In the genomic region with DNA sequence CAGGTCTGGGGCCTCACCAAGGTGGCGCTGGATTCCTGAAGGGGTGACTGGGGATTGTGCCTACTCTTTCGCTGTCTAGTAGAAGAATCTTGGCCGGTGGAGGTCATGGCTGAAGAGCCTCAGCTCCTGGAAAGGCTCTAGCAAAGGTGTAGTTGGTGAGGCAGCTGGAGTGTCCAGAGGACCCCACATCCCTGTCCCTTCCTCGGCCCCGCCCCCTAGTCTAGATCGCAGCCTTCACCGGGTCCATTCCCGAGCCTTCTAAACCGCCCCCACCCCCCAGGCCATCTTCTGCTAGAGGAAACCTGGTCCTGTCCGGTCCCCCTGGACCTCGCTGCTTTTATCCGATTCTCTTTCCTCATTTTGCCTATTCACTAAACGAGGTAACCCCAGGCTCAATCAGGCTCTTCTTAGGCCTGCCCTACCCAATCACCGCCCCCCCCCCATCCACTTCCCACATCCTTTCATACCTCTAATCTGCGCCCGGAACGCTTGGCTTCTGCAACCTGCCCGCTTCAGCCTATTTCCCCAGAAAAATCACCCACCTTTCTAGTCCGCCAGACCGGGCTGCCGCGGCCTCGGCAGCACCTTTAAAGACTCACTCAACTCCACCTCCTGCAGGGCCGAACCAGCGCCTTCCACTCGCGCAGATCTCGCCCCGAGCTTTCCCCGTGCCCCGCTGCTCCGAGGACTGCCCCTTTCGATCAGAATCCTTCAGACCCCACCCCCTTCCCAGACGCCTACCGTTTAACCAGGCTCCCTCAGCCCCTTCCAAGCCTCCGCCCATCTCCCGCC, we compare ENCODE assay signal across 8 mouse cellular contexts. TPM values are rescaled to one million over a fixed set of nuclear protein-coding genes. Genes with fewer than 3 reads are reported as not detected.
DNase-seq lines count a peak whose midpoint lies in the region; ATAC-seq and TF ChIP-seq lines count a peak whose summit lies in the region.

TSS of gene Hdac6 (minus strand) at position 782 of the 792 bp plus-strand sequence.

- H3K4me2 ChIP-seq in embryonic facial prominence, embryonic 13.5 days: peak within 1 kb of the TSS; percentile 59
- peak within 1 kb of the TSS; percentile 60 for H3K4me2 ChIP-seq in midbrain, embryonic 16.5 days (ENCODE audit: low read length)

- ATAC-seq in G1E (ENCODE audit: extremely low read depth, insufficient number of reproducible peaks, low FRiP score, poor library complexity, severe bottlenecking): no peak; the same call in 1 of the 2 replicates
- peak; percentile 4; the same call in 1 of the 2 replicates for ATAC-seq in embryonic facial prominence, embryonic 13.5 days (ENCODE audit: insufficient number of reproducible peaks, insufficient read depth, low FRiP score, low TSS enrichment, low read depth)
- ATAC-seq in hematopoietic stem cell, adult 5-6 weeks (replicated peaks in 1 of 2; ENCODE audit: insufficient read depth in 1 of 2, low FRiP score in 2 of 2, low TSS enrichment in 1 of 2, low read depth in 1 of 2, poor library complexity in 2 of 2, severe bottlenecking in 2 of 2): no peak
- peak; percentile 61 for ATAC-seq in midbrain, embryonic 16.5 days

- H3K27me3 ChIP-seq in G1E (ENCODE audit: insufficient read depth, low read length): no peaks in the 10 kb centered on the region
- H3K27me3 ChIP-seq in embryonic facial prominence, embryonic 13.5 days: no peaks in the 10 kb centered on the region
- no peaks in the 10 kb centered on the region for H3K27me3 ChIP-seq in midbrain, embryonic 16.5 days (ENCODE audit: control insufficient read depth, insufficient read depth, low read depth, low read length)

- H3K36me3 ChIP-seq in G1E (replicated peaks): peaks cover 6% of the 10 kb centered on the region
- H3K36me3 ChIP-seq in embryonic facial prominence, embryonic 13.5 days: peaks cover 3% of the 10 kb centered on the region; the same call in 1 of the 2 replicates
- H3K36me3 ChIP-seq in midbrain, embryonic 16.5 days (ENCODE audit: control insufficient read depth, insufficient read depth, low read length): no peaks in the 10 kb centered on the region

- WGBS in embryonic facial prominence, embryonic 13.5 days: 24% methylated on average over 36 of the region's 37 CpGs
- 20% methylated on average over 36 of the region's 37 CpGs for WGBS in midbrain, embryonic 16.5 days

- DNase-seq in embryo, embryonic 10 days (ENCODE audit: low spot score): peak; percentile 11
- DNase-seq in embryo, embryonic 10.5 days (ENCODE audit: low spot score): no peak
- DNase-seq in G1E (ENCODE audit: low spot score): no peak
- DNase-seq in layer of hippocampus, postnatal 14 days (ENCODE audit: low spot score in 2 of 2): no peak
- no peak for DNase-seq in spleen, postnatal 14 days (ENCODE audit: low spot score in 2 of 2)

- TF ChIP-seq CTCF in G1E (IDR thresholded peaks at IDR 0.05; ENCODE audit: low read depth, low read length): no peak

- peak within 1 kb of the TSS; percentile 72 for H3K27ac ChIP-seq in embryonic facial prominence, embryonic 13.5 days
- peak within 1 kb of the TSS; percentile 77 for H3K27ac ChIP-seq in midbrain, embryonic 16.5 days (ENCODE audit: low read length)

- H3K9me3 ChIP-seq in G1E (replicated peaks): no peaks in the 10 kb centered on the region
- no peaks in the 10 kb centered on the region for H3K9me3 ChIP-seq in embryonic facial prominence, embryonic 13.5 days
- H3K9me3 ChIP-seq in midbrain, embryonic 16.5 days (replicated peaks; ENCODE audit: control insufficient read depth, low read length, poor library complexity, severe bottlenecking): no peaks in the 10 kb centered on the region

- H3K9ac ChIP-seq in embryonic facial prominence, embryonic 13.5 days: peak within 1 kb of the TSS; percentile 65
- peak within 1 kb of the TSS; percentile 65 for H3K9ac ChIP-seq in midbrain, embryonic 16.5 days (ENCODE audit: low read depth, low read length)

- peaks cover 14% of the 10 kb centered on the region for H3K4me1 ChIP-seq in G1E (ENCODE audit: insufficient read depth, low read depth, low read length)
- no peaks in the 10 kb centered on the region for H3K4me1 ChIP-seq in embryonic facial prominence, embryonic 13.5 days
- peaks cover 6% of the 10 kb centered on the region; the same call in 1 of the 2 replicates for H3K4me1 ChIP-seq in midbrain, embryonic 16.5 days (ENCODE audit: control insufficient read depth, insufficient read depth, low read length)

- H3K4me3 ChIP-seq in G1E (ENCODE audit: low read depth, low read length): peak within 1 kb of the TSS; percentile 70
- H3K4me3 ChIP-seq in embryonic facial prominence, embryonic 13.5 days: peak within 1 kb of the TSS; percentile 50
- H3K4me3 ChIP-seq in midbrain, embryonic 16.5 days (ENCODE audit: low read depth, low read length): peak within 1 kb of the TSS; percentile 51

RNA-seq across cellular contexts. Expression of gene Hdac6, which starts in this region (rescaled TPM):
- 14.5 and 17.2 TPM in 2 replicates for total RNA-seq in G1E (2014; fragmentation: Nextera tagmentation)
- total RNA-seq in G1E (2017): 5.5 and 8.9 TPM in 2 replicates
- 6.0 and 6.5 TPM in 2 replicates for polyA plus RNA-seq in G1E (2012)
- polyA plus RNA-seq in embryonic facial prominence, embryonic 13.5 days (2015; fragmentation: Nextera tagmentation; extraction: Ambion mirVana): 41.8 TPM in 2 replicates
- 10.0 and 32.9 TPM in 2 replicates for total RNA-seq in hematopoietic stem cell, adult 5-6 weeks (2017)
- 10 to 100 TPM; 46.0 to 54.4 TPM for total RNA-seq in layer of hippocampus, postnatal 14 days (2021)
- polyA plus RNA-seq in midbrain, embryonic 16.5 days (2015; fragmentation: Nextera tagmentation; extraction: Ambion mirVana): 75.6 and 77.9 TPM in 2 replicates

Comparison
In these comparisons a context has a peak if more than half of its experiments do, and no peak if none do; other contexts are left out.
1. ATAC-seq: peak in embryonic facial prominence, embryonic 13.5 days (single experiment) and midbrain, embryonic 16.5 days (single experiment); none in G1E (single experiment) and hematopoietic stem cell, adult 5-6 weeks (0 of 2).
2. Peak in every context shown above with its lines, with median percentiles within 50 percentile points of each other: H3K4me3 ChIP-seq.